Mouse (Mus musculus) embryonic facial prominence, embryonic 11.5 days (tissue): Measurements from ENCODE around the gene 2310039H08Rik. TPM values are rescaled to one million over a fixed set of nuclear protein-coding genes. Genes with fewer than 3 reads are reported as not detected.
"Not testable (repeated sequence)": the region's sequence is repeated elsewhere in the genome, so short reads cannot be mapped to it uniquely, and the experiment has no call there.

Experiments used
- ATAC-seq: fragments of 200-750 bp; cut with Nextera tagmentation; replicated peaks from 2 replicates; pipeline ENCODE4 v1.8.0; 2017; ENCODE audit warnings: low read depth; ENCODE audit not compliant: insufficient number of reproducible peaks, low FRiP score, low TSS enrichment
- DNase-seq: peaks from one replicate; pipeline ENCODE4 v3.0.0-alpha.2; 2015; ENCODE audit warnings: low spot score
- H3K27ac ChIP-seq: fragments of 300-500 bp; sonication (generic); replicated peaks from 2 replicates; pipeline ENCODE4 v1.5.1; 2014; ENCODE audit warnings: mild to moderate bottlenecking, low read depth, low read length, control low read depth
- H3K27me3 ChIP-seq: fragments of 300-500 bp; sonication (generic); 2 replicates; pipeline ENCODE4 v1.6.1; 2014; ENCODE audit warnings: mild to moderate bottlenecking, low read length, moderate library complexity, mixed read lengths; ENCODE audit not compliant: control insufficient read depth, insufficient read depth
- H3K36me3 ChIP-seq: fragments of 300-500 bp; sonication (generic); replicated peaks from 2 replicates; pipeline ENCODE4 v1.6.1; 2014; ENCODE audit warnings: low read depth, mild to moderate bottlenecking, low read length, moderate library complexity, mixed read lengths; ENCODE audit not compliant: control insufficient read depth, insufficient read depth
- H3K4me1 ChIP-seq: fragments of 300-500 bp; sonication (generic); 2 replicates; pipeline ENCODE4 v1.6.1; 2014; ENCODE audit warnings: low read length, mixed read lengths; ENCODE audit not compliant: control insufficient read depth, insufficient read depth
- H3K4me2 ChIP-seq: fragments of 300-500 bp; sonication (generic); 2 replicates; pipeline ENCODE4 v1.6.1; 2014; ENCODE audit warnings: low read depth, mild to moderate bottlenecking, control low read depth, low read length, moderate library complexity
- H3K4me3 ChIP-seq: fragments of 300-500 bp; sonication (generic); 2 replicates; pipeline ENCODE4 v1.5.1; 2014; ENCODE audit warnings: low read depth, low read length, control low read depth
- H3K9ac ChIP-seq: fragments of 300-500 bp; sonication (generic); replicated peaks from 2 replicates; pipeline ENCODE4 v1.6.1; 2014; ENCODE audit warnings: mild to moderate bottlenecking, control low read depth, low read length
- H3K9me3 ChIP-seq: fragments of 300-500 bp; sonication (generic); replicated peaks from 2 replicates; pipeline ENCODE4 v1.6.1; 2016; ENCODE audit warnings: mild to moderate bottlenecking, low read length, inconsistent platforms, mixed read lengths; ENCODE audit not compliant: control insufficient read depth
- WGBS: fragments of 180-500 bp; shearing (Covaris S2); extraction: QIAGEN DNeasy Blood & Tissue Kit; methylation state at CpG from one replicate; pipeline ENCODE4 v1.1.7; 2014; 5-methylcytosine and 5-hydroxymethylcytosine counted together
- polyA plus RNA-seq: library from polyadenylated mRNA; unstranded; fragments of >200 nt; fragmentation: Nextera tagmentation; extraction: Ambion mirVana; gene quantifications from 2 replicates; pipeline ENCODE4 v1.2.1, GENCODE M21; 2014

The 2310039H08Rik gene
- polyA plus RNA-seq, 1 experiment from 2014 or later: 54.1 TPM

DNA sequence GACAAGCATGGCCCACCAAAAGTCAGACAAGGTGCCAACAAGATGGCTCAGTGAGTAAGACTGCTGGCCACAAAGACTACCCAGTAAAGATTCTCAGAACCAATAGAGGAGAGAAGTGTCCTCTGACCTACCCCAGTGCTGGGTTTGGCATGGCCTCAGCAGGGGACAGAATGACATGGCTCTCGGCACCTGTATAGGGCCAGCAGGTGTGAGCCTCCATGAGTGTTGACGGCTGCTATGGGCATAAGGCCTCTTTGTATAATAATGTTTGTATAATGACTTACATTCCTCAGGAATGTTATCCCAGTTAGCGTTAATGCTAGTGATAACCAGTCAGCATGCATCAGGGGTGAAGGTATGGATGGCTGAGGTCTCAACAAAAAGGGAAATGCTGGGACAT, 3.7 kb downstream of the 2310039H08Rik start:
- peaks cover 20% of the 10 kb centered on the region for H3K36me3 ChIP-seq
- H3K4me1 ChIP-seq: no peaks in the 10 kb centered on the region; the same call in 1 of the 2 replicates

DNA sequence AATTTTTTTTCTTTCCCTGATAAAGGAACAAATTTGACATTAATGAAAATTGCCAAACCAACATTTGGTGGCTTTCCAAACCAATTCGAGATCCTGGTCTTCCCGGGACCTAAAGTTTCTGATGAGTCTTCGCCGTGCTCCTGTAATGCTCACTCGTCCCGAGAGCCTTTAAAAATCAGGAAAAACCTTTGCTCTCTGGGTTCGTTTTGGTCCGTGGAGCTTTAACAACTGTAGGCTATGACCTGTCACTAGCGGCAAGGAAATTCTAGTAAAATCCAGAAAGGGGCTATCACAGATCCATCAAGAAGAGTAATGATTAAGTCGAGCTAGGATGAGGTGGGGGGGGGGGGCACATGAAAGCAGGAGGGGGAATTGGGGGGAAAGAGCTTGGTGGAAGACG, 9.4 kb downstream of the 2310039H08Rik start:
- peaks cover 15% of the 10 kb centered on the region for H3K36me3 ChIP-seq
- peak overlapping the region; percentile 72 for H3K9ac ChIP-seq
- DNase-seq (no peak), ATAC-seq (no peak)
- peak overlapping the region; percentile 57 for H3K4me2 ChIP-seq
- H3K9me3 ChIP-seq: no peaks in the 10 kb centered on the region
- peak overlapping the region; percentile 42 for H3K4me3 ChIP-seq
- H3K4me1 ChIP-seq: no peaks in the 10 kb centered on the region
- H3K27ac ChIP-seq: no peak overlapping the region
- no peaks in the 10 kb centered on the region for H3K27me3 ChIP-seq
- 5% methylated on average over 11 of the region's 11 CpGs for WGBS

More for the DNA sequence above, 3.7 kb downstream of the 2310039H08Rik start:
- DNase-seq (no peak), ATAC-seq (no peak)
- Histone ChIP-seq H3K27me3 (no peaks in the 10 kb centered on the region), H3K4me2 (no peak overlapping the region), H3K27ac (no peak overlapping the region), H3K9me3 (no peaks in the 10 kb centered on the region), H3K9ac (no peak overlapping the region), H3K4me3 (no peak overlapping the region)
- WGBS: 88% methylated on average over 3 of the region's 3 CpGs

DNA sequence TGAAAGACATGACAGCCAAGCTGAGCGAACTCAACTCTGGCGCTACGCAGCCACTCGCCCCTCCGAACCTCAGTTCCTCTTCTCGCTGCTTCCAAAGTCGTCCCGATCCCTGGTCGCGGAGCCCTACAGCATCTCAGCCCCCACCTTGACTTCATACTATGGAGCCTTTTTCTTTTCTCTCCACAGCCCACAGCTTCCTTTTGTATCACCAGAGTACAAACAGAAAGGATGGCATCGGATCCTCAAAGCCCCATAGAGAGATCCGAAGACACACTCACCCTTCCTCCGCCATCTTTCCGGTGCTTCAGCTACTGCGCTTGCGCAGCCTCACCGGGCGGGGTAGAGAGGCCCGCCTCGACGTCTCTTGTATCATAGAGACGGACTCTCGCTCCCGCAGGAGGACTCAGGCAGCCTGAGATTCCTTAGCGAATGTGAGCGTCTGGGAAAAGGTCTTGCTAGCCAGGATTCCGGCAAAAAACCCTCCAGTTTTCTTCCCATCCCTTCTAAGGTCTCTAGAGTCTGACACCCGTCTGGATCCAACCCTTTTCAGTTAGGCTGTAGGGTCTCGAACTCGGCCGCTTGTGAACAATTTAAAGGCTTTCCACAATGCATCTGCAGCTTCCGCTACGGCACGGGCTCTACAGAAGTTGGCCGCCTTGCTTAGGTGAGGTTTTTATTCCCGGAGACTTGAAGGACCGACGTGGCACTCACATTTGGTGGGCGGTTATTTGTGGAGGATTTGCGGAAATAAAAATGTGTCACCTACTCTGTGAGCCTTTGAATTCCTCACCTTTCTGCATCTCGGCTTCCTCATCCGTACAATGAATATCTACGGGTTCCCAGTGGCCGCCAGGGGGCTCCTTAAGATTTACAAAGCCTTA, 10.1 kb downstream of the 2310039H08Rik start, which contains the start of gene Rpl7l1:
TSS of gene Rpl7l1 (minus strand) at position 332 of the 881 bp plus-strand sequence.
- Histone ChIP-seq H3K4me1 (no peaks in the 10 kb centered on the region), H3K36me3 (peaks cover 15% of the 10 kb centered on the region), H3K9me3 (no peaks in the 10 kb centered on the region), H3K27ac (peak within 1 kb of the TSS; percentile 68), H3K27me3 (no peaks in the 10 kb centered on the region), H3K9ac (peak within 1 kb of the TSS; percentile 72), H3K4me3 (peak within 1 kb of the TSS; percentile 42), H3K4me2 (peak within 1 kb of the TSS; percentile 57)
- under 1% methylated on average over 44 of the region's 44 CpGs for WGBS
- DNase-seq (peak; percentile 95), ATAC-seq (peak; percentile 90)

DNA sequence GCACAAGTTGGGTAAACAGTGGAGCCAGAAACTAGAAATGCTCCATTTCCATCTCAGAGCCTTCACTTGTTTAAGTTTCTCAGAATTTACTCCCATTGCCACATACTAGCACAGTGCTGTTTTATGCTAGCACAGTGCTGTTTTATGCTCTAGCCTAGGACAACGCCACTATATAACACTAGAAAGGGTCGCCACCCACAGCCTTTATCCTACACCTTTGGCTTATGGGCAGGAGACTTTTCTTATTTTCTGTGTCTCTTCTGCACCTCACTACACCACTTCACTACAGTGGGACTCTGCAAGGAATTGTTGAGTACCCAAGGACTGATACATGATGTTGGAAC, 10.8 kb downstream of the 2310039H08Rik start:
- H3K4me2 ChIP-seq: no peak overlapping the region
- WGBS: 82% methylated on average over 2 of the region's 2 CpGs
- peak; percentile 41 for ATAC-seq
- H3K4me3 ChIP-seq: peak overlapping the region; percentile 42
- peaks cover 12% of the 10 kb centered on the region for H3K36me3 ChIP-seq
- H3K9ac ChIP-seq: no peak overlapping the region
- DNase-seq: no peak
- H3K27me3 ChIP-seq: no peaks in the 10 kb centered on the region
- H3K27ac ChIP-seq: 0 out of 2 replicates have a peak overlapping the region, but pooled peaks have one; percentile 38
- no peaks in the 10 kb centered on the region for H3K9me3 ChIP-seq
- H3K4me1 ChIP-seq: no peaks in the 10 kb centered on the region

DNA sequence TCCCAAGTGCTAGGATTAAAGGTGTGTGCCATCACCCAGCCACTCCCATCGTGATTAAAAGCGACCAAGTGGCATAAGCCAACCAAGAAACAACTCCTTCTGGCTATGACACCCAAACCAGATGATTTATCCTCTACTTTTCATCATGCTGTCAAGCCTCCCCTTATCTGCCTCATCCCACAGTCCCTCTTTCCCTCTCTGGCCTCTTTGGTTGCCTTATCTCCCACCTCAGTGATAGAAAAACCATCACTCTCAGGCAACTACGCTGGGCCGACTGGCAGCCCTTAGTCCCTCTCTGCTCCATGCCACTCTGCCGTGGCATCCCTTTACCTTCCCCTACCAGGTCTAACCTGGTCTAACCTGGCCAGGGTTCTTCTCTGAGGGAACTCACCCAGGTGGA, 14.5 kb downstream of the 2310039H08Rik start:
- DNase-seq (no peak), ATAC-seq (no peak)
- Histone ChIP-seq H3K36me3 (no peaks in the 10 kb centered on the region), H3K9me3 (no peaks in the 10 kb centered on the region), H3K27ac (no peak overlapping the region), H3K27me3 (no peaks in the 10 kb centered on the region), H3K4me3 (no peak overlapping the region), H3K9ac (no peak overlapping the region), H3K4me2 (no peak overlapping the region), H3K4me1 (no peaks in the 10 kb centered on the region)
- 90% methylated on average over 5 of the region's 5 CpGs for WGBS

DNA sequence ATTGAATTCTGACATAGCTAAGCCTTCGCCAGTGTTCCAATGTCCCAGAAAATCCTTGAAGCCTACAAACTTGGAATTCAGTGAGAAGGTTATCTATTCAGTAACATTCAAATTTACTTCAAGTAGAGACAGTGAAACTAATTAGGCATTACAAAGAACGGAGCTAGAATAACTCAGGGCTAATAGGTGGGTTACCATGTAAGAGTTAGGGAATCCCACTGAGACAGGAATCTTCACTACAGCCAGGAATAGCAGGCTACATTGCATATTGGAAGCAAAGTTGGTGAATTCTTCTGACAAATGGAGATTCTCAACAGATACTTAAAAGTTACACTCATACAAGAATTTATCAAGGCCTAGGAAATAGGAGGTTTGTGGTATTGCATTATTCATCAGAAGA, 15.5 kb downstream of the 2310039H08Rik start:
- 71% methylated on average over 2 of the region's 2 CpGs for WGBS
- not testable (repeated sequence) for H3K9me3 ChIP-seq, H3K9ac ChIP-seq, H3K4me3 ChIP-seq, H3K27ac ChIP-seq, H3K36me3 ChIP-seq, DNase-seq, ATAC-seq, H3K4me2 ChIP-seq, H3K4me1 ChIP-seq, H3K27me3 ChIP-seq

DNA sequence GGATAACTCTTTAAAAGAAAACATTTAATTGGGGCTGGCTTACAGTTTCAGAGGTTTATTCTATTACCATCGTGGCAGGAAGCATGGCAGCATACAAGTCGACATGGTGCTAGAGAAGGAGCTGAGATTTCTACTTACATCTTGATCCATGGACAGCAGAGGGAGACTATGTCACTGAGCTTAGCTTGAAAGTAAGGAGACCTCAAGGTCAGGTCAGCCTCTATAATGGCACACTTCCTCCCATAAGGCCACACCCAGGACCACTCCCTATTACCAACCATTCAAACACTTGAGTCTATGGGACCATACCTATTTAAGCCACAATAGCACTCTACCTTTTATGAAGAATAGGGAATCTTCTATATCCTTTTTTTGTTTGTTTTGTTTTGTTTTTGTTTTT, 20.5 kb downstream of the 2310039H08Rik start:
- H3K36me3 ChIP-seq: no peaks in the 10 kb centered on the region
- 89% methylated on average over 2 of the region's 2 CpGs for WGBS
- no peak overlapping the region for H3K9ac ChIP-seq

DNA sequence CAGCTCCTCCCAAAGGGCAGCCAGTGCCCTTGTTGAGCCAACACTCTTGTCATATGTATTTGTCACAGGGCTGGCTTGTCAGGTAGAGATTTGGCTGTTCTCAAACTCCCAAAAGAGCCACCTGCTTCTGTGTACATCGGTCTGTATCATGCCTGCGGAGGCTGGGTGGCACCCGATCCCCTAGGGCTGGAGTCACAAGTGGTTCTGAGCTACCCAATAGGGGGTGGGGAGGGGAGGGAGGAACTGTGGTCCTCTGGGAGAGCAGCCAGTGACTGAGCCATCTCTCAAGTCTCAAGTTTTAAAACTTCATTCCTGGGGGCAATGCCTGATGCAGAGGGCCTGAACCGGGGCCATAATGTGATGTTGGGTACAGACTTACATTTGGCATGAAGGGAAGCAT, 24.3 kb downstream of the 2310039H08Rik start:
- H3K36me3 ChIP-seq: peaks cover 8% of the 10 kb centered on the region
- DNase-seq (no peak), ATAC-seq (0 out of 2 replicates have a peak, but pooled peaks have one; percentile 56)
- H3K4me2 ChIP-seq: no peak overlapping the region
- no peaks in the 10 kb centered on the region; the same call in 1 of the 2 replicates for H3K4me1 ChIP-seq
- no peaks in the 10 kb centered on the region for H3K27me3 ChIP-seq
- no peak overlapping the region for H3K4me3 ChIP-seq
- H3K9me3 ChIP-seq: no peaks in the 10 kb centered on the region
- 71% methylated on average over 4 of the region's 4 CpGs for WGBS
- no peak overlapping the region for H3K9ac ChIP-seq
- no peak overlapping the region for H3K27ac ChIP-seq

More for the DNA sequence above, 20.5 kb downstream of the 2310039H08Rik start:
- no peak for DNase-seq
- no peak overlapping the region for H3K4me3 ChIP-seq
- no peak overlapping the region for H3K27ac ChIP-seq
- H3K4me1 ChIP-seq: no peaks in the 10 kb centered on the region; the same call in 1 of the 2 replicates
- H3K27me3 ChIP-seq: no peaks in the 10 kb centered on the region
- H3K9me3 ChIP-seq: no peaks in the 10 kb centered on the region
- no peak overlapping the region for H3K4me2 ChIP-seq
- no peak for ATAC-seq
